Mouse (Mus musculus) brain, embryonic 14.5 days (tissue): ENCODE measurements around the gene Cacnb4.

Experiments used
- CTCF ChIP-seq: fragments of 200-500 bp; IDR thresholded peaks from 2 replicates; pipeline ENCODE4 v1.5.1; 2012; ENCODE audit warnings: inconsistent platforms, mild to moderate bottlenecking, moderate library complexity, borderline replicate concordance; ENCODE audit not compliant: insufficient read depth, insufficient read length; ENCODE audit errors: extremely low read depth
- POLR2A ChIP-seq: fragments of 200-500 bp; IDR thresholded peaks from 2 replicates; pipeline ENCODE4 v1.6.1; 2012; ENCODE audit warnings: mild to moderate bottlenecking, inconsistent platforms, borderline replicate concordance; ENCODE audit not compliant: poor library complexity, insufficient read depth, insufficient read length, severe bottlenecking; ENCODE audit errors: extremely low read depth

DNA sequence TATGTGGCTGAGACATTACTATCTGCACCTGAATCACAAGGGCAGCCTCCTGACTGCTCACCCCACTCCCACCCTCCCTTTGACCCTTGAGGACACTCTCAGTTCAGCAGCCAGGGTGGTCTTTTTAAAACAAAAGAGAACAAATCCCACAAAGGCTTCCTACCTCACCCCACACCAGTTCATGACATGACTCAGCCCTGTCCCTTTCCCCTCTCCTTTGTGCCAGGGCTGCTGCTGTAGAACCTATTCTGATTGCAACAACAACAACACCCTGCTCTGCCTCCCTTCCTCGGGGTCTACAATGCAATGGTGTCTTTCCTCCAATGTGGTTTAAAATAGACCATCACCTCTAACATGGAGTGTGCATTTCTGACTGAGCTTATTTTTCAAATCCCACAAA lies 67.1 kb downstream of the Cacnb4 start:
- TF ChIP-seq CTCF: no peak
- TF ChIP-seq POLR2A: no peak
